Mouse (Mus musculus) ovary, postnatal 10 days (tissue): ENCODE results near the gene Astn2.

ENCODE experiments used
- DNase-seq: peaks from one replicate; pipeline ENCODE4 v3.0.0; 2022; ENCODE audit warnings: low spot score

Gene Astn2

DNA sequence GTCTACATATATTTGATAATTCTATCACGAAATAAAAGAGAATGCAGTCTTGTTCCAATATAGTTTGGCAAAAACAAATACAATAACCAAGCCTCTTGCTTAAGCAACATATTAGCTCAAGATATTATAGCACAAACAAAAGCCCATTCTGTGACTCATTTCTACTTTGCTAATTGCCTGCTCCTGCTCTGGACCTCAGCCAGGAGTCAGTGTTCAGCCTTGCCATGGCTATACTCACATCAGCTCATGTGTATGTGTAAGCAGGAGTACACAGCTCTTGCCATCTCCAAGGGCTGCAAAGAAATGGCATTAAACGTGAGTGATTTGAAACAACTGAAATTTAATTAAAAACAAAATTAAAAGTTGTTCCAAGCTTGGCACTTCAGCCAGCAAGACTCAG, 435.1 kb downstream of the Astn2 start:
- no peak for DNase-seq

DNA sequence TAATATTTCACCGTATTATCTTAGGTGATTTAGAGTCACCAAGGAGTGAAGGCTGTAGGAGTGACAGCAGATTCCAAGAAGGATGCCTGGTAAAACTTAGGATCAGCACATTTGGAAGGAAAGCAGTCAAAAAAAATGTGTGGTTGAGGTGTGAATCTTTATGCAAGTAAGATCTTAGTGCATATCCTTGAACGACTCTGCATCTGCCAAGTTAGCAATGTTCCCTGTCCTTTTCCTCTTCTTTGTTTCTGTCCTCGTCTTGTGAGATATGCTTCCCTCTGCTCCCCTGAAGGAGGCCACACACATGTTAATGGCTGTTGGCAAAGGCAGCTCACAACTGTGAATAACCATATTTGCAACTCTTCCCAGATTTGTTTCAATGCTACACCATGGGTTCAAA, 439.8 kb downstream of the Astn2 start:
- no peak for DNase-seq

- no peak for DNase-seq
Measured at GRCm38 (mm10) chr4:65959188-65959759, 445.1 kb downstream of the Astn2 start.

- DNase-seq: no peak
Measured at GRCm38 (mm10) chr4:65958369-65959187, 445.8 kb downstream of the Astn2 start.

DNA sequence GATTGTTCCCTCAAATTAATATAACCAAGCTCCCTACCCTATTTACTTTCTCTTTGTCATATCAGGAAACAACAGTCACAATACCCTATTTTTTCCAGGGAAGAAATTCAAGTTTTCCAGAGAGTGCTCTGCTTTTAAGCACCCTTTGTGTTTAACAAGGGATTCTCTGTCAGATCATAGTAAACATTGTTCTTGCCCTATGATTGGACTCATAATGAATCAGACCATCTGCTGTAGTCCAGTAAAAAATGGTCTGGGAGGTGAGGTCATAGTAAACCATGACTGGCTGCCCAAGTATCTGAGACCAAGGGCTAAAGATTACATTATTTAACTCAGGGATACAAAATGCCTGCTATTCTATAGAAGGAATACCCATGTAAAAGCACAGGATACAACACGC, 452.5 kb downstream of the Astn2 start:
- DNase-seq: no peak

DNA sequence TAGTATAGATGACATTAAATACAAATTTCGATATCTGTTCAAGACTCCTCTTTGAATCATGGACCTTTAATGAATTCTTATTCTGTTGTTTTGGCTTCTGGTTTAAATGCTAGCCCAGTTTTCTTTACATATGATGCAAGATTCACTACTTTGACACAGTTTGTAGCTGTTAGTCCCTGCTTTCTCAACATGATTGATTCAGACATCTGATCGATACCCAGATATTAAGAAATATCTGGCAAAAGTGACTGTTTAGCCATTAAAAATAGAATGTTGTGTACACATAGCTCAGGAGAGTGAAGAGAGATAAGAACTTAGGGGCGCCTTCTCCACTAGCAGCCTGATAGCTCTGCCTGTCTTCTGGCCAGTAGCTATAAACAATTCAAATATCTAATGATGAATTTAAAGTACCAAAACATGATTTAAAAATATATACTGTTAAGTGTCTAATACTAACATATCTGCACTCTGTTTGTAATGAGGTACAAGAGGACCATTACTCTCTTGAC, 457.2 kb downstream of the Astn2 start:
- DNase-seq: no peak

- DNase-seq: no peak
Measured at GRCm38 (mm10) chr4:65946021-65946420, 458.4 kb downstream of the Astn2 start.

DNA sequence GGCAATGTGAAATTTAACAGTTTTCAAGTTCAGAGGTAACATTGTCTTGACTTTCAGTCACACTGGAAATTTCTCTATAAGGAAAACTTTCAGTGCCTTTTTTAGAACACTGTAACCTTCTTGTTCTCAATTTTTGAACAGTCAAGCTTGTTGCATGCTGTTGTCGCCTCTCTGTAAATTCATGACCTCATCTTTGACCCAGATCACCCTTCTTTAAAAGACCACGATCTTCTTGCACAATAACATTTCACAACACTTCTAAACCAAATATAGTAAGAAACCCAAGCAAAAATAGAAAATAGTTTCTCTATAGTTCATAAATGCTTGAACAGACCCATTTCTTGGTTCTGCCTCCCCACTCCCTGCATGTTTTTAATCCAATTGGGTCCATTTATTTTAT, 473.5 kb downstream of the Astn2 start:
- no peak for DNase-seq

- DNase-seq: no peak
Measured at GRCm38 (mm10) chr4:65920294-65920693, 484.1 kb downstream of the Astn2 start.

GRCm38 (mm10) chr4:65916027-65917008, 488.1 kb downstream of the Astn2 start:
- no peak for DNase-seq

GRCm38 (mm10) chr4:65912247-65912942, 492.0 kb downstream of the Astn2 start:
- no peak for DNase-seq

- DNase-seq: no peak
Measured at GRCm38 (mm10) chr4:65907660-65908059, 496.8 kb downstream of the Astn2 start.

DNA sequence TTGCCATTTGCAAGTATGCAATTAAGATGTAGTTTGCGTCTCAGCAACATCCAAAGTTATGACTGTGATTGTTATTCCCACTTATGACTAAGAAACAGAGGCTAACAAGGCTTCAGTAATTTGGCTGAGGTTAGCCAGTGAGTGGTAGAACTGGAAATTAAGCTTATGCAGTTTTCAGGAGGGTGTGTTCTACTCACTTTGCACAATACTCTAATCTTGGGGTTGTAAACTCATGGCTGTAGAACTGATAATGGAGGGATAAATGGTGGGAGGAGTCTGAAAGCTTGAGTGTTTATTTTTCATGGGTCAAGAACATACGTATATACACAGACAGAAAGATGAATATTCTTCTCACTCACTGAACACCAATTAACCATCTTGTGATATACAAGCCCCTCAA, 499.4 kb downstream of the Astn2 start:
- no peak for DNase-seq

GRCm38 (mm10) chr4:65896092-65897027, 508.1 kb downstream of the Astn2 start:
- DNase-seq: no peak

- no peak for DNase-seq
Measured at GRCm38 (mm10) chr4:65888332-65888993, 515.9 kb downstream of the Astn2 start.

- DNase-seq: no peak
Measured at GRCm38 (mm10) chr4:65886862-65887261, 517.5 kb downstream of the Astn2 start.

DNA sequence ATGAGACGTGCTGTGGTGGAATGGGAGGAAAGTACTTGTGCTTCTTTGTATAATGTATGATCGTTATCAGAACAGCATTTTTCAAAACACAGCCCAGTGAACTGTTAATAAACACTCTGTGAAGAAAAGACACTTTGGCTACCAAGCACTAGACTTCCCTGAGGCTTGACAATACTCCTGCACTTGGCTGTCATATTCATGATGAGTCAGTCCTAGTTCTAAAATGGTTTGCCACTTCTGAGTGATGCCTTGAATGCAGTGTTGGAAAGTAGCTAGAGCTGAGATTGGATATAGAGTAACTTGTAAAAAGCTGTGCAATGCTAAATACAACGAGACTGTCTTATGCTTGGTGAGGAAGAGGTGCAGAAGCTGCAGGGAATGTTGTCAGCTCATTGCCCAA, 518.5 kb downstream of the Astn2 start:
- no peak for DNase-seq

- DNase-seq: no peak
Measured at GRCm38 (mm10) chr4:65874236-65874781, 530.1 kb downstream of the Astn2 start.

GRCm38 (mm10) chr4:65864551-65864950, 539.9 kb downstream of the Astn2 start:
- no peak for DNase-seq

GRCm38 (mm10) chr4:65843191-65843590, 561.2 kb downstream of the Astn2 start:
- no peak for DNase-seq
